Mouse (Mus musculus): ENCODE data around the gene Nfe2l1. TPM values are rescaled to one million over a fixed set of nuclear protein-coding genes. Genes with fewer than 3 reads are reported as not detected.
A peak's percentile ranks its signal among the peaks of the same experiment; 100 is the strongest.
"Not testable (repeated sequence)": the region's sequence is repeated elsewhere in the genome, so short reads cannot be mapped to it uniquely, and the experiment has no call there.

Nfe2l1 gene
- total RNA-seq, 2 experiments from 2014 or later, result 22.2 to 39.9 TPM

GRCm38 (mm10) chr11:96822675-96823470, 6.9 kb downstream of the Nfe2l1 start:
- peak; percentile 49 for ATAC-seq (replicated peaks; ENCODE audit: poor library complexity, severe bottlenecking)

GRCm38 (mm10) chr11:96821956-96822355, 7.8 kb downstream of the Nfe2l1 start:
- no peak for ATAC-seq (replicated peaks; ENCODE audit: poor library complexity, severe bottlenecking)

- ATAC-seq (replicated peaks; ENCODE audit: poor library complexity, severe bottlenecking), result no peak
Measured at GRCm38 (mm10) chr11:96818128-96818710, 11.5 kb downstream of the Nfe2l1 start.

- ATAC-seq (replicated peaks; ENCODE audit: poor library complexity, severe bottlenecking), result no peak
Measured at GRCm38 (mm10) chr11:96816979-96817378, 12.8 kb downstream of the Nfe2l1 start.

- no peak for ATAC-seq (replicated peaks; ENCODE audit: poor library complexity, severe bottlenecking)
Measured at GRCm38 (mm10) chr11:96816494-96816893, 13.3 kb downstream of the Nfe2l1 start.

- ATAC-seq (replicated peaks; ENCODE audit: poor library complexity, severe bottlenecking), result no peak
Measured at GRCm38 (mm10) chr11:96815895-96816294, 13.9 kb downstream of the Nfe2l1 start.

- no peak for ATAC-seq (replicated peaks; ENCODE audit: poor library complexity, severe bottlenecking)
Measured at GRCm38 (mm10) chr11:96814443-96814842, 15.3 kb downstream of the Nfe2l1 start.

- ATAC-seq (replicated peaks; ENCODE audit: poor library complexity, severe bottlenecking), result no peak
Measured at GRCm38 (mm10) chr11:96813920-96814319, 15.8 kb downstream of the Nfe2l1 start.

GRCm38 (mm10) chr11:96813455-96813854, 16.3 kb downstream of the Nfe2l1 start:
- no peak for ATAC-seq (replicated peaks; ENCODE audit: poor library complexity, severe bottlenecking)

GRCm38 (mm10) chr11:96811188-96811587, 18.6 kb downstream of the Nfe2l1 start:
- ATAC-seq (replicated peaks; ENCODE audit: poor library complexity, severe bottlenecking), result not testable (repeated sequence)

GRCm38 (mm10) chr11:96809562-96810235, 20.1 kb downstream of the Nfe2l1 start:
- no peak for ATAC-seq (replicated peaks; ENCODE audit: poor library complexity, severe bottlenecking)

GRCm38 (mm10) chr11:96808066-96808465, 21.7 kb downstream of the Nfe2l1 start:
- ATAC-seq (replicated peaks; ENCODE audit: poor library complexity, severe bottlenecking), result no peak

- ATAC-seq (replicated peaks; ENCODE audit: poor library complexity, severe bottlenecking), result no peak
Measured at GRCm38 (mm10) chr11:96805606-96806005, 24.2 kb downstream of the Nfe2l1 start.

GRCm38 (mm10) chr11:96799511-96799910, 30.3 kb downstream of the Nfe2l1 start:
- no peak for ATAC-seq (replicated peaks; ENCODE audit: poor library complexity, severe bottlenecking)

- ATAC-seq (replicated peaks; ENCODE audit: poor library complexity, severe bottlenecking), result no peak
Measured at GRCm38 (mm10) chr11:96796586-96796985, 33.2 kb downstream of the Nfe2l1 start.

- no peak for ATAC-seq (replicated peaks; ENCODE audit: poor library complexity, severe bottlenecking)
Measured at GRCm38 (mm10) chr11:96796081-96796480, 33.7 kb downstream of the Nfe2l1 start.

- ATAC-seq (replicated peaks; ENCODE audit: poor library complexity, severe bottlenecking), result no peak
Measured at GRCm38 (mm10) chr11:96795491-96795890, 34.3 kb downstream of the Nfe2l1 start.

- ATAC-seq (replicated peaks; ENCODE audit: poor library complexity, severe bottlenecking), result no peak
Measured at GRCm38 (mm10) chr11:96790681-96791080, 39.1 kb downstream of the Nfe2l1 start.

- ATAC-seq (replicated peaks; ENCODE audit: poor library complexity, severe bottlenecking), result no peak
Measured at GRCm38 (mm10) chr11:96789990-96790389, 39.8 kb downstream of the Nfe2l1 start.

GRCm38 (mm10) chr11:96788871-96789795, 40.6 kb downstream of the Nfe2l1 start, which contains the start of gene Cbx1:
Gene Cbx1, plus strand, starts transcription at chr11:96789127.
- peak; percentile 94 for ATAC-seq (replicated peaks; ENCODE audit: poor library complexity, severe bottlenecking)
